Mouse (Mus musculus): ENCODE data around the gene Yipf2.
A peak's percentile ranks its signal among the peaks of the same experiment; 100 is the strongest.

Yipf2 gene

DNA sequence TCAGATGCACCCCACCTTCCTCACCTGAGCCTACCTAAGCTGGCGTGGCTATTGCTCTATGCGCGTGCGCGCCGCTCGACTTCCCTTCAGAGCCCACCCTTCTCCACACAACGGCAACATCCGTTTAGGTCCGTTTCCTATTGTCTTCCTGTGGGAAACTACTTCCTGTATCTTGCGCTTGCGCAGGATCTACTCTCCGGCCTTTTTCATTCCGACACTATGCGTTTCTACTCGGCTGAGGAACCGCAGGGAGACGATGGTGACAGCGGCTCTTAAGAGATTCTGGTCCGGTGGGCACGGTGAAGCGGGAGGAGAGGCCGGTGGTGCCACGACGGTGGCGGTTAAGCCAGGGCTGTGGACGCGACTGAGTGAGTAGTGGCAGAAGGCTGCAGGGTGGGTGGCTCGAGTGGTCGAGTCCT lies at the start of gene Yipf2, which contains the start of gene Timm29:
Gene Yipf2, minus strand, starts transcription at position 126 of the 419 bp plus-strand sequence.
Gene Timm29, plus strand, starts transcription at position 20 of the 419 bp plus-strand sequence.
- Histone ChIP-seq H3K27me3 (ENCODE audit: control insufficient read depth, insufficient read depth, low read length, poor library complexity, severe bottlenecking) (no peaks in the 10 kb centered on the region), H3K36me3 (ENCODE audit: control insufficient read depth, insufficient read depth, low read length, poor library complexity, severe bottlenecking) (peaks cover 4% of the 10 kb centered on the region)
- DNase-seq (ENCODE audit: low read depth, low spot score) = peak; percentile 96

GRCm38 (mm10) chr9:21639031-21639430 lies 46.4 kb upstream of the Yipf2 start:
- peaks cover 24% of the 10 kb centered on the region for H3K36me3 ChIP-seq (ENCODE audit: control insufficient read depth, insufficient read depth, low read length, poor library complexity, severe bottlenecking)
- no peak for DNase-seq (ENCODE audit: low read depth, low spot score)
- H3K27me3 ChIP-seq (ENCODE audit: control insufficient read depth, insufficient read depth, low read length, poor library complexity, severe bottlenecking) = no peaks in the 10 kb centered on the region

DNA sequence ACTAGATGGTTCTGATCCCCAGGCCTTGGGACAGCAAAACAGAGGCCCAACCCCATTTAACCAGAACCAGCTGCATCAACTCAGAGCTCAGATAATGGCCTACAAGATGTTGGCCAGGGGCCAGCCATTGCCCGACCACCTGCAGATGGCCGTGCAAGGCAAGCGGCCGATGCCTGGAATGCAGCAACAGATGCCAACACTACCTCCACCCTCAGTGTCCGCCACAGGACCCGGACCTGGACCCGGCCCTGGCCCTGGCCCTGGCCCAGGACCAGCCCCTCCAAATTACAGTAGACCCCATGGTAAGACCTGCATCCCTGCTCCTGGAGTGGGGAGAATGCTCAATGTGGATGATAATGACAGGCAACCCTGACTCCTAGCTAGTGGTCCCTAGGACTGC lies 43.0 kb upstream of the Yipf2 start:
- Histone ChIP-seq H3K27me3 (ENCODE audit: control insufficient read depth, insufficient read depth, low read length, poor library complexity, severe bottlenecking) (no peaks in the 10 kb centered on the region), H3K36me3 (ENCODE audit: control insufficient read depth, insufficient read depth, low read length, poor library complexity, severe bottlenecking) (peaks cover 17% of the 10 kb centered on the region)
- DNase-seq (ENCODE audit: low read depth, low spot score) = no peak

GRCm38 (mm10) chr9:21633106-21633505 lies 40.5 kb upstream of the Yipf2 start:
- DNase-seq (ENCODE audit: low read depth, low spot score) = no peak
- Histone ChIP-seq H3K36me3 (ENCODE audit: control insufficient read depth, insufficient read depth, low read length, poor library complexity, severe bottlenecking) (peaks cover 9% of the 10 kb centered on the region), H3K27me3 (ENCODE audit: control insufficient read depth, insufficient read depth, low read length, poor library complexity, severe bottlenecking) (no peaks in the 10 kb centered on the region)

GRCm38 (mm10) chr9:21630673-21631072 lies 38.0 kb upstream of the Yipf2 start:
- peak; percentile 70 for DNase-seq (ENCODE audit: low read depth, low spot score)
- Histone ChIP-seq H3K36me3 (ENCODE audit: control insufficient read depth, insufficient read depth, low read length, poor library complexity, severe bottlenecking) (peaks cover 4% of the 10 kb centered on the region; the same call in 1 of the 2 replicates), H3K27me3 (ENCODE audit: control insufficient read depth, insufficient read depth, low read length, poor library complexity, severe bottlenecking) (no peaks in the 10 kb centered on the region)

DNA sequence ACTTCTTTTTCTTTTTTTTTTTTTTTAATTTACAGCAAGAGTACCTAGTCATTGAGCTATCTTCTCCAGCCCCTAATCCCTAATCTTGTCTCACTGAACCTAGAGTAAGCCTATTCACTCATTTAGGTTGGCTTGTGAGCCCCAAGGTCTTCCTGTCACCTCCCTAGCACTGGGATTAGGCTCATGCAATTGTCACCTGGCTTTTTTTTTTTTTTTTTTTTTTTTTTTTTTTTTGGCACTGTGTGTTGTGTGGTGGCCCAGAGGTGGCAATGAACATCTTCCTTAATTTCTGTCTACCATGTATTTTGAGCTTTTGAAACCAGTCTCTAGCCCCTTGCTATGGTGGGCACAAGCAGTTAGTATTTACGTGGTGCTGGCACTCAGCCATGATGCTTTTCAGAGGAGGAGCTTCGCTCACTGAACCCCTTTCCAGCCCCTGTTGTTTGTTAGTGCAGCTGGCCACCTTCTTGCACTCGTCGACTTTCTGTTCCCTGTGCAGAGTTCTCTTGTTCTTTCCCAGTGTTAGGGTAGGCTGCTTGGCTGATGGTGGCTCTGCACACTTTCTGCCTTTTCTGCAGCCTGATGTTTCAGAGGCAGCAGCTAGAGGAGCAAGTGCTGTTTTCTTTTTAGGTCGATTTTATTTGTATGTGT lies 34.6 kb upstream of the Yipf2 start:
- DNase-seq (ENCODE audit: low read depth, low spot score) = peak; percentile 52
- H3K36me3 ChIP-seq (ENCODE audit: control insufficient read depth, insufficient read depth, low read length, poor library complexity, severe bottlenecking) = no peaks in the 10 kb centered on the region
- H3K27me3 ChIP-seq (ENCODE audit: control insufficient read depth, insufficient read depth, low read length, poor library complexity, severe bottlenecking) = no peaks in the 10 kb centered on the region

DNA sequence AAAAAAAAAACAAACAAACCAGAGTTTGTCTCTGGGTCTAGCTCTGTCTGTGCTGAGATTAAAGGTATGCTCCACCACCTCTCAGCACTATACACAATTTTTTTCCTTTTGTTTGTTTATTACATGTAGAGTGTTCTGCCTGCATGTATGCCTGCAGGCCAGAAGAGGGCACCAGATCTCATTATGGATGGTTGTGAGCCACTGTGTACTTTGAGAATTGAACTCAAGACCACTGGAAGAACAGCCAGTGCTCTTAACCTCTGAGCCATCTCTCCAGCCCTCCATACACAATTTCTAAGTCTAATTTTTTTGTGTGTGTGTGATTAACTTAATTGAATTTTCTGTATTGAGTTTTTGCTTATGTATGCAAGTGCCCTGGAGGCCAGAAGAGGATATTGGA lies 33.9 kb upstream of the Yipf2 start:
- Histone ChIP-seq H3K27me3 (ENCODE audit: control insufficient read depth, insufficient read depth, low read length, poor library complexity, severe bottlenecking) (no peaks in the 10 kb centered on the region), H3K36me3 (ENCODE audit: control insufficient read depth, insufficient read depth, low read length, poor library complexity, severe bottlenecking) (no peaks in the 10 kb centered on the region)
- peak; percentile 51 for DNase-seq (ENCODE audit: low read depth, low spot score)

DNA sequence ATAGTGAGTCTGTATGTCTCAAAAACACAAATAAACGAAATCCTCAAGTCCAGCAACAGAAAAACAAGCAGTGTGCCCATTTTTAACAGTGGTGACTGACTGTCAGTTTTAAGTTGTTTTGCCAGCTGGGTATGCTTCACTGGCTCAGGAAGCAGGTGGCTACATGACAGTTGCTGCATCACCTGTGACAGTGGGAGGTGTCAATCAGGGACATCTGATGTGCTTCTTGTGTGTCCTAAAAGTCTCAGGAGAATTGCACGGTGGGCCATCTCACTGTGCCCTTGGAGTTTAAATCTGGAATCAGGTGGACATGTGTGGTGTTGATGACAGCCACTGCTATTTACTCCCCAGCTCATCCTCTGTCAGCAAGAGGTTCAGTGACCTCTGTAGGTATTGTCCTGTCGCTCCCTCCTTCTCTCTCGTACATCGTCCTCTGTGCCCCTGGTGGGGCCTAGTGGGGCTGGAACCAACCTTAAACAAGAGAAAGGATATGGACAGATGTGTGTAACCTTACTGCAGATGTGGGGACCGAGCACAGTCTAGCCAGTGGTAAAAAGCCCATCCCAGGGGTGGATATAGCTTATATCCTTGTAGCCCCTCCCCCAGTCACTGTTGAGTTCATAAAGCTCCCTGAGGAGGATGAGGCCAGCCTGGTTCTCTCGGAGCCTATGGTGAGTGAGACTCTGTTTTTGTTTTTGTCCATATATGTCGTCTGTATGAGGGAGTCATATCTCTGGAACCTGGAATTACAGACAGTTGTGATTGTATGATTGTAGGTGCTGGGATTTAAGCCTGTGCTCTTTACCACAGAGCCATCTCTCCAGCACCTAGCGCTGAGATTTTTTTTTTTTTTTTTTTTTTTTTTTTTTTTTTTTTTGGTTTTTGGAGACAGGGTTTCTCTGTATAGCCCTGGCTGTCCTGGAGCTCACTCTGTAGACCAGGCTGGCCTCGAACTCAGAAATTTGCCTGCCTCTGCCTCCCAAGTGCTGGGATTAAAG lies 33.0 kb upstream of the Yipf2 start:
- Histone ChIP-seq H3K27me3 (ENCODE audit: control insufficient read depth, insufficient read depth, low read length, poor library complexity, severe bottlenecking) (no peaks in the 10 kb centered on the region), H3K36me3 (ENCODE audit: control insufficient read depth, insufficient read depth, low read length, poor library complexity, severe bottlenecking) (no peaks in the 10 kb centered on the region)
- peak; percentile 84 for DNase-seq (ENCODE audit: low read depth, low spot score)

GRCm38 (mm10) chr9:21622676-21623075 lies 30.0 kb upstream of the Yipf2 start:
- Histone ChIP-seq H3K36me3 (ENCODE audit: control insufficient read depth, insufficient read depth, low read length, poor library complexity, severe bottlenecking) (no peaks in the 10 kb centered on the region), H3K27me3 (ENCODE audit: control insufficient read depth, insufficient read depth, low read length, poor library complexity, severe bottlenecking) (no peaks in the 10 kb centered on the region)
- no peak for DNase-seq (ENCODE audit: low read depth, low spot score)

DNA sequence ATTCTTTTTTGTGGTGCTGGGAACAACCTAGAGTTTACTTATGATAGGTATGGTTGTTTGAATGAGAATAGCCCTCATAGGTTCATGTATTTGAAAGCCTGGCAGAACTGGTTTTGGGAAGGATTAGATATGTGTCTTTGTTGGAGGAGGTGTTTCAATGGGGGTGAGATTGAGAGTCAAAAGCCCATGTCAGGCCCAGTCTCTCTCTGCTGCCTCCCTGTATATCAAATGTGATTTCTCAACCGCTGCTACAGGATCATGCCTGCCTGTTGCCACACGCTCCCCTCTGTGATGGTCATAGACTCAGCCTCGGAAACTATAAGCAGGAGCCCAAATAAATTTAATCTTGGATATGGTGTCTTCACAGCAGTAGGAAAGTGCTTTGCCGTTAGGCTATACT lies 27.6 kb upstream of the Yipf2 start:
- H3K27me3 ChIP-seq (ENCODE audit: control insufficient read depth, insufficient read depth, low read length, poor library complexity, severe bottlenecking) = no peaks in the 10 kb centered on the region
- no peaks in the 10 kb centered on the region; the same call in 1 of the 2 replicates for H3K36me3 ChIP-seq (ENCODE audit: control insufficient read depth, insufficient read depth, low read length, poor library complexity, severe bottlenecking)
- no peak for DNase-seq (ENCODE audit: low read depth, low spot score)

DNA sequence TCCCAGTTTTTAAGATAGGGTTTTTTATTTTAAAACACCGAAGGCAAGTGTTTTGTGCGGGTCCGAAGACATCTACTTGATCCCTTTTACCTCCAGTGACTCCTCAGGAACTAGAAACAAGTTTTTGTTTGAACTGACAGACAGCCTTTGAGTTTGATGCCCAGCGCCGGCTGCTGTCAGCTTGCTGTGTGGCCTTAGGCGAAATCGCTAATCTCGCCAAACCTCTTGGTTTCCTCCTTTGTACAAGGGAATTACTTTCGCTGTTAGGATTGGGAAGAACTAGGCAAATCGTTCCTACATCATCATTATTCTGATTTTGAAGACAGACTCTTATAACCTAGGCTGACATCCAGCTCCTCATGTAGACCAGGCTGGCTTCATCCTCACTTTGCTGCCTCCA lies 24.4 kb upstream of the Yipf2 start:
- DNase-seq (ENCODE audit: low read depth, low spot score) = no peak
- no peaks in the 10 kb centered on the region for H3K27me3 ChIP-seq (ENCODE audit: control insufficient read depth, insufficient read depth, low read length, poor library complexity, severe bottlenecking)

DNA sequence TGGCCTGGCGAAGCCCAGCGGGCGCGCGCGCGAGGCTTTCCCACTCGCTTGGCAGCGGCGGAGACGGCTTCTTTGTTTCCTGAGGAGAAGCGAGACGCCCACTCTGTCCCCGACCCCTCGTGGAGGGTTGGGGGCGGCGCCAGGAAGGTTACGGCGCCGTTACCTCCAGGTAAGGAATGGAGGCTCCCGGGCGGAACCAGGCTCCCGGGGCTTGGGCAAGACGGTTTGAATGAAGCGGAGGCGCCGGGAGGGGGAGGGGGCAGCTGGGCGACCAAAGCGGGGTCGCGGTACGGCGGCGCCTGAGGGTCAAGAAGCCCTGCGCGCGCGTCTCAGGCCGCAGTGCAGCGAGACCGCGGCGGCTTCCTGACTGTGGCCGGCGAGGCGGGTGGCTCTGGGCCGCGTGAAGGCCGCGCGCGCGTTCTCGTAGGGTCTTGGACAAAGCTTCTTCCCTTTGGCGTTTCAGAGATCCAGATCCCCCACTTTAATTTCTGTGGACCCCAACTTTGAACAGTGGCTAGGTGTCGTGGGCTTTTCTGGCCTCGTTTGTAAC lies 23.7 kb upstream of the Yipf2 start:
- Histone ChIP-seq H3K27me3 (ENCODE audit: control insufficient read depth, insufficient read depth, low read length, poor library complexity, severe bottlenecking) (no peaks in the 10 kb centered on the region), H3K36me3 (ENCODE audit: control insufficient read depth, insufficient read depth, low read length, poor library complexity, severe bottlenecking) (no peaks in the 10 kb centered on the region; the same call in 1 of the 2 replicates)
- DNase-seq (ENCODE audit: low read depth, low spot score) = peak; percentile 84

More for the DNA sequence above, 24.4 kb upstream of the Yipf2 start:
- no peaks in the 10 kb centered on the region; the same call in 1 of the 2 replicates for H3K36me3 ChIP-seq (ENCODE audit: control insufficient read depth, insufficient read depth, low read length, poor library complexity, severe bottlenecking)

DNA sequence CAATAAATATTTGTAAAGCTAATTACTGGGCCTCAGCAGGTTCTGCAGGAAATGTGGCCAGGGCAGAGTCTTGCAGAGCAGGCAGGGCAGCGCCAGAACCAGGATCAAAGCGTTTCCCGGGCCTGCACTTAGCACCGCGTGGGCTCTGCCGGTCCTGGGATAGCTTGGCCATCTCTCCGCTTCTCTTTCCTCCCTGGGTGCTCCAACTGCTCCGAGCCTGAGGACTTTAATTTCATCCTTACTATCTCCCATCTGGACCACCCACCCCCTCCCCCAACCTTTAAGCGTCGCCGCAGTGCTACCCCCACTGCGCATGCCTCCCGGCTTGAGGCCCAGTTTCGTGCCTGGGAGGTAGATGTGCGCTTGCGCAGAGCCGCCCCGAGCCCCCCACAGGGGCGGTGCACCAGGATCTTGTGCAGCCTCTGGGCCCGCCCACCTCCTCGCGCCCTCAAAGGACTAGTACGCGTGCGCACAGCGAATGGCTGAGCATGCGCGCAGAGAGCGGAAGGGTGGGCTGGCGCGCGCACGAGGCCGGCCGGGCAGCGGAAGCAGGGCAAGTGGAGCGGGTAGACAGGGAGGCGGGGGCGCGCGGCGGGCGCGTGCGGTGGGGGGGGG lies 23.1 kb upstream of the Yipf2 start, which contains the start of gene Smarca4:
Gene Smarca4, plus strand, starts transcription at position 553 of the 615 bp plus-strand sequence.
- peak; percentile 100 for DNase-seq (ENCODE audit: low read depth, low spot score)
- no peaks in the 10 kb centered on the region for H3K27me3 ChIP-seq (ENCODE audit: control insufficient read depth, insufficient read depth, low read length, poor library complexity, severe bottlenecking)

GRCm38 (mm10) chr9:21614864-21615616 lies 22.4 kb upstream of the Yipf2 start:
- no peak for DNase-seq (ENCODE audit: low read depth, low spot score)
- H3K36me3 ChIP-seq (ENCODE audit: control insufficient read depth, insufficient read depth, low read length, poor library complexity, severe bottlenecking) = no peaks in the 10 kb centered on the region; the same call in 1 of the 2 replicates
- H3K27me3 ChIP-seq (ENCODE audit: control insufficient read depth, insufficient read depth, low read length, poor library complexity, severe bottlenecking) = no peaks in the 10 kb centered on the region

More for the DNA sequence above, 23.1 kb upstream of the Yipf2 start, which contains the start of gene Smarca4:
- H3K36me3 ChIP-seq (ENCODE audit: control insufficient read depth, insufficient read depth, low read length, poor library complexity, severe bottlenecking) = no peaks in the 10 kb centered on the region; the same call in 1 of the 2 replicates

Data from splenic B cell, adult 2 months (primary cell).